Mouse (Mus musculus): ENCODE measurements at regions not wholly inside any gene's neighbourhood (a gene's known extent, or its start where the extent isn't known, plus 50 kb on each side); places are given as distances from the start of the nearest gene placed in this dataset.

- H3K9me3 ChIP-seq (ENCODE audit: low read length), result no peaks in the 10 kb centered on the region
- H3K27ac ChIP-seq (ENCODE audit: low read depth, low read length), result no peak overlapping the region
- no peak overlapping the region for H3K4me2 ChIP-seq (ENCODE audit: low read depth, low read length, poor library complexity, severe bottlenecking)
- no peak for DNase-seq (ENCODE audit: low spot score)
- H3K9ac ChIP-seq (replicated peaks; ENCODE audit: low read length, poor library complexity, severe bottlenecking), result no peak overlapping the region
- no peaks in the 10 kb centered on the region for H3K27me3 ChIP-seq (ENCODE audit: insufficient read depth, low read length)
- H3K4me1 ChIP-seq (ENCODE audit: insufficient read depth, low read length), result no peaks in the 10 kb centered on the region
- ATAC-seq (ENCODE audit: low FRiP score), result no peak
- WGBS, result 83% methylated on average over 2 of the region's 2 CpGs
- no peak overlapping the region for H3K4me3 ChIP-seq (ENCODE audit: low read depth, low read length)
- TF ChIP-seq CTCF (IDR thresholded peaks at IDR 0.05), result no peak
- H3K36me3 ChIP-seq (ENCODE audit: insufficient read depth, low read length), result no peaks in the 10 kb centered on the region
Measured at GRCm38 (mm10) chr4:67141896-67142295, 314.5 kb downstream of the Tlr4 start.

GRCm38 (mm10) chr4:67148521-67148920 is 321.1 kb downstream of the Tlr4 start:
- WGBS, result 69% methylated on average over 2 of the region's 2 CpGs
- DNase-seq (ENCODE audit: low spot score) (peak; percentile 28), ATAC-seq (ENCODE audit: low FRiP score) (no peak)
- Histone ChIP-seq H3K9ac (replicated peaks; ENCODE audit: low read length, poor library complexity, severe bottlenecking) (no peak overlapping the region), H3K4me1 (ENCODE audit: insufficient read depth, low read length) (no peaks in the 10 kb centered on the region), H3K27me3 (ENCODE audit: insufficient read depth, low read length) (no peaks in the 10 kb centered on the region), H3K4me3 (ENCODE audit: low read depth, low read length) (no peak overlapping the region), H3K9me3 (ENCODE audit: low read length) (no peaks in the 10 kb centered on the region), H3K36me3 (ENCODE audit: insufficient read depth, low read length) (no peaks in the 10 kb centered on the region), H3K4me2 (ENCODE audit: low read depth, low read length, poor library complexity, severe bottlenecking) (no peak overlapping the region), H3K27ac (ENCODE audit: low read depth, low read length) (no peak overlapping the region)
- TF ChIP-seq CTCF (IDR thresholded peaks at IDR 0.05), result no peak

- Histone ChIP-seq H3K4me2 (ENCODE audit: low read depth, low read length, poor library complexity, severe bottlenecking) (no peak overlapping the region), H3K9ac (replicated peaks; ENCODE audit: low read length, poor library complexity, severe bottlenecking) (no peak overlapping the region), H3K27me3 (ENCODE audit: insufficient read depth, low read length) (no peaks in the 10 kb centered on the region), H3K4me3 (ENCODE audit: low read depth, low read length) (no peak overlapping the region), H3K36me3 (ENCODE audit: insufficient read depth, low read length) (no peaks in the 10 kb centered on the region), H3K9me3 (ENCODE audit: low read length) (no peaks in the 10 kb centered on the region), H3K27ac (ENCODE audit: low read depth, low read length) (no peak overlapping the region), H3K4me1 (ENCODE audit: insufficient read depth, low read length) (no peaks in the 10 kb centered on the region)
- DNase-seq (ENCODE audit: low spot score) (peak; percentile 23), ATAC-seq (ENCODE audit: low FRiP score) (no peak)
- WGBS, result 86% methylated on average over 3 of the region's 3 CpGs
- TF ChIP-seq CTCF (IDR thresholded peaks at IDR 0.05), result no peak
Measured at GRCm38 (mm10) chr4:67162673-67163072, 335.3 kb downstream of the Tlr4 start.

GRCm38 (mm10) chr4:67167720-67168119 is 340.3 kb downstream of the Tlr4 start:
- 72% methylated on average over 5 of the region's 5 CpGs for WGBS

GRCm38 (mm10) chr4:67187725-67188510 is 360.5 kb downstream of the Tlr4 start:
- DNase-seq (ENCODE audit: low spot score) (peak; percentile 31), ATAC-seq (ENCODE audit: low FRiP score) (no peak)
- Histone ChIP-seq H3K4me1 (ENCODE audit: insufficient read depth, low read length) (no peaks in the 10 kb centered on the region), H3K9ac (replicated peaks; ENCODE audit: low read length, poor library complexity, severe bottlenecking) (no peak overlapping the region), H3K36me3 (ENCODE audit: insufficient read depth, low read length) (no peaks in the 10 kb centered on the region), H3K27me3 (ENCODE audit: insufficient read depth, low read length) (no peaks in the 10 kb centered on the region), H3K27ac (ENCODE audit: low read depth, low read length) (no peak overlapping the region), H3K4me3 (ENCODE audit: low read depth, low read length) (no peak overlapping the region), H3K9me3 (ENCODE audit: low read length) (no peaks in the 10 kb centered on the region), H3K4me2 (ENCODE audit: low read depth, low read length, poor library complexity, severe bottlenecking) (no peak overlapping the region)
- TF ChIP-seq CTCF (IDR thresholded peaks at IDR 0.05), result no peak
- 73% methylated on average over 2 of the region's 2 CpGs for WGBS

More at GRCm38 (mm10) chr4:67167720-67168119, 340.3 kb downstream of the Tlr4 start:
- ATAC-seq (ENCODE audit: low FRiP score) (no peak), DNase-seq (ENCODE audit: low spot score) (no peak)
- Histone ChIP-seq H3K4me3 (ENCODE audit: low read depth, low read length) (no peak overlapping the region), H3K36me3 (ENCODE audit: insufficient read depth, low read length) (no peaks in the 10 kb centered on the region), H3K4me1 (ENCODE audit: insufficient read depth, low read length) (no peaks in the 10 kb centered on the region), H3K27me3 (ENCODE audit: insufficient read depth, low read length) (no peaks in the 10 kb centered on the region), H3K4me2 (ENCODE audit: low read depth, low read length, poor library complexity, severe bottlenecking) (no peak overlapping the region), H3K27ac (ENCODE audit: low read depth, low read length) (no peak overlapping the region), H3K9ac (replicated peaks; ENCODE audit: low read length, poor library complexity, severe bottlenecking) (no peak overlapping the region), H3K9me3 (ENCODE audit: low read length) (no peaks in the 10 kb centered on the region)
- no peak for TF ChIP-seq CTCF (IDR thresholded peaks at IDR 0.05)

GRCm38 (mm10) chr4:67190536-67190935 is 363.2 kb downstream of the Tlr4 start:
- Histone ChIP-seq H3K9me3 (ENCODE audit: low read length) (no peaks in the 10 kb centered on the region), H3K27ac (ENCODE audit: low read depth, low read length) (no peak overlapping the region), H3K27me3 (ENCODE audit: insufficient read depth, low read length) (no peaks in the 10 kb centered on the region), H3K4me2 (ENCODE audit: low read depth, low read length, poor library complexity, severe bottlenecking) (no peak overlapping the region), H3K36me3 (ENCODE audit: insufficient read depth, low read length) (no peaks in the 10 kb centered on the region), H3K4me1 (ENCODE audit: insufficient read depth, low read length) (no peaks in the 10 kb centered on the region), H3K4me3 (ENCODE audit: low read depth, low read length) (no peak overlapping the region), H3K9ac (replicated peaks; ENCODE audit: low read length, poor library complexity, severe bottlenecking) (no peak overlapping the region)
- DNase-seq (ENCODE audit: low spot score) (no peak), ATAC-seq (ENCODE audit: low FRiP score) (no peak)
- no peak for TF ChIP-seq CTCF (IDR thresholded peaks at IDR 0.05)

Measured in midbrain, postnatal 0 days (tissue).